Comparison of ENCODE assay signal across 8 mouse cellular contexts in genomic region chr9:116145231-116145641, GRCm38 (mm10). TPM values are rescaled to one million over a fixed set of nuclear protein-coding genes. Genes with fewer than 3 reads are reported as not detected.
DNase-seq lines count a peak whose midpoint lies in the region; ATAC-seq and TF ChIP-seq lines count a peak whose summit lies in the region.

No protein-coding gene starts in this region.

- WGBS in kidney, embryonic 16.5 days = 35% methylated on average over 10 of the region's 10 CpGs
- WGBS in cerebellum, adult 2 months = 85% methylated on average over 10 of the region's 10 CpGs

- DNase-seq in gastrocnemius, postnatal 25 days = peak; percentile 30
- no peak for DNase-seq in gastrocnemius, adult 8-10 months (ENCODE audit: low spot score in 2 of 2)
- no peak for DNase-seq in cerebellum, adult 2 months
- no peak for DNase-seq in right cerebral cortex, adult 18-20 months
- DNase-seq in cerebellum, adult 8-10 months = no peak

- TF ChIP-seq POLR2A in cerebellum, adult 2 months (IDR thresholded peaks at IDR 0.05; ENCODE audit: borderline replicate concordance, insufficient read depth, low read length) = no peak

- ATAC-seq in common myeloid progenitor, adult 5-6 weeks (replicated peaks; ENCODE audit: low read depth, poor library complexity, severe bottlenecking) = peak; percentile 89
- peak; percentile 64; the same call in 1 of the 2 replicates for ATAC-seq in kidney, embryonic 16.5 days (ENCODE audit: low FRiP score, low TSS enrichment)

- H3K9ac ChIP-seq in kidney, embryonic 16.5 days (replicated peaks; ENCODE audit: low read length) = no peak overlapping the region

- H3K4me1 ChIP-seq in kidney, embryonic 16.5 days (ENCODE audit: insufficient read depth, low read length) = peaks cover 36% of the 10 kb centered on the region
- peaks cover 33% of the 10 kb centered on the region for H3K4me1 ChIP-seq in megakaryocyte, embryonic 14.5 days
- no peaks in the 10 kb centered on the region for H3K4me1 ChIP-seq in cerebellum, adult 2 months (ENCODE audit: control insufficient read depth, insufficient read depth, low read length)

- H3K4me3 ChIP-seq in kidney, embryonic 16.5 days (ENCODE audit: low read length) = no peak overlapping the region
- peak overlapping the region; percentile 81 for H3K4me3 ChIP-seq in megakaryocyte, embryonic 14.5 days (replicated peaks)
- H3K4me3 ChIP-seq in cerebellum, adult 2 months (replicated peaks; ENCODE audit: insufficient read depth, low read depth, low read length) = no peak overlapping the region

- no peaks in the 10 kb centered on the region for H3K27me3 ChIP-seq in kidney, embryonic 16.5 days (ENCODE audit: insufficient read depth, low read length)
- no peaks in the 10 kb centered on the region for H3K27me3 ChIP-seq in megakaryocyte, embryonic 14.5 days (replicated peaks)
- no peaks in the 10 kb centered on the region for H3K27me3 ChIP-seq in cerebellum, adult 2 months (ENCODE audit: control insufficient read depth, insufficient read depth, low read length)

- 0 out of 2 replicates have a peak, but pooled peaks cover 7% of the 10 kb centered on the region for H3K36me3 ChIP-seq in kidney, embryonic 16.5 days (ENCODE audit: insufficient read depth, low read length)
- peaks cover 8% of the 10 kb centered on the region for H3K36me3 ChIP-seq in megakaryocyte, embryonic 14.5 days (replicated peaks; ENCODE audit: low read length)

- no peaks in the 10 kb centered on the region for H3K9me3 ChIP-seq in kidney, embryonic 16.5 days (ENCODE audit: low read length)
- H3K9me3 ChIP-seq in megakaryocyte, embryonic 14.5 days = no peaks in the 10 kb centered on the region

- H3K4me2 ChIP-seq in kidney, embryonic 16.5 days (replicated peaks; ENCODE audit: low read depth, low read length) = no peak overlapping the region

- no peak for TF ChIP-seq CTCF in cerebellum, adult 2 months (IDR thresholded peaks at IDR 0.05; ENCODE audit: borderline replicate concordance, insufficient read depth, low read depth, low read length)

- peak overlapping the region; percentile 78 for H3K27ac ChIP-seq in kidney, embryonic 16.5 days (ENCODE audit: low read length)
- H3K27ac ChIP-seq in cerebellum, adult 2 months (ENCODE audit: insufficient read depth, low read length) = no peak overlapping the region

RNA-seq across cellular contexts. Expression of gene Tgfbr2, which starts 29.9 kb away (rescaled TPM):
- total RNA-seq in gastrocnemius, postnatal 25 days (2021) = 10 to 100 TPM; 18.8 to 20.3 TPM
- total RNA-seq in gastrocnemius, adult 8-10 months (2022) = 10 to 100 TPM; 15.0 to 17.6 (median 17.2) TPM
- 15.4 and 19.1 TPM in 2 replicates for total RNA-seq in common myeloid progenitor, adult 5-6 weeks (2017)
- polyA plus RNA-seq in kidney, embryonic 16.5 days (2015; fragmentation: Nextera tagmentation; extraction: Ambion mirVana) = 33.8 and 35.9 TPM in 2 replicates
- polyA plus RNA-seq in megakaryocyte, embryonic 14.5 days (2012; ENCODE audit: insufficient read depth, low replicate concordance) = 1.9 TPM in 1 of 2 replicates, not detected in the other
- 7.6 and 8.1 TPM in 2 replicates for polyA plus RNA-seq in cerebellum, adult 2 months (2012; rRNA removed)
